Mouse (Mus musculus) natural killer cell, adult 2 months (primary cell): ENCODE results near the gene A1cf.

Source experiments
- DNase-seq, 2 experiments: peaks; one replicate each; pipeline ENCODE4 v3.0.0; 2022; ENCODE audit warnings: low spot score in 2 of 2

Gene A1cf

GRCm38 (mm10) chr19:31868521-31868920 is at the start of gene A1cf:
A1cf (plus strand) TSS chr19:31868764.
- no peak for DNase-seq

GRCm38 (mm10) chr19:31834250-31834649 is 34.3 kb upstream of the A1cf start:
- DNase-seq = peak in 1 of 2 experiments; percentile 2

- DNase-seq = no peak
These were observed 6.7 kb upstream of the A1cf start for GRCm38 (mm10) chr19:31861909-31862308.

GRCm38 (mm10) chr19:31862512-31863249 is 5.9 kb upstream of the A1cf start:
- DNase-seq = no peak

GRCm38 (mm10) chr19:31865451-31865850 is 3.1 kb upstream of the A1cf start:
- no peak for DNase-seq

GRCm38 (mm10) chr19:31868076-31868475 is 488 bp upstream of the A1cf start:
- DNase-seq = no peak

GRCm38 (mm10) chr19:31868971-31869370 is 407 bp downstream of the A1cf start:
- DNase-seq = no peak

GRCm38 (mm10) chr19:31871377-31871776 is 2.8 kb downstream of the A1cf start:
- DNase-seq = no peak

- no peak for DNase-seq
These were observed 9.4 kb downstream of the A1cf start for GRCm38 (mm10) chr19:31877968-31878367.

GRCm38 (mm10) chr19:31884594-31884993 is 16.0 kb downstream of the A1cf start:
- DNase-seq = no peak

- no peak for DNase-seq
These were observed 18.7 kb downstream of the A1cf start for GRCm38 (mm10) chr19:31887275-31887674.

- no peak for DNase-seq
These were observed 21.4 kb downstream of the A1cf start for GRCm38 (mm10) chr19:31889988-31890387.

GRCm38 (mm10) chr19:31891001-31891893 is 22.7 kb downstream of the A1cf start:
- DNase-seq = no peak

GRCm38 (mm10) chr19:31895971-31896370 is 27.4 kb downstream of the A1cf start:
- DNase-seq = no peak

- DNase-seq = no peak
These were observed 28.1 kb downstream of the A1cf start for GRCm38 (mm10) chr19:31896711-31897110.

- DNase-seq = no peak
These were observed 37.1 kb downstream of the A1cf start for GRCm38 (mm10) chr19:31905671-31906070.

- peak; percentile 21 to 34 for DNase-seq
These were observed 41.9 kb downstream of the A1cf start for GRCm38 (mm10) chr19:31910423-31910822.

GRCm38 (mm10) chr19:31913946-31914345 is 45.4 kb downstream of the A1cf start:
- DNase-seq = no peak

GRCm38 (mm10) chr19:31920357-31920756 is 51.8 kb downstream of the A1cf start:
- DNase-seq = no peak

- DNase-seq = no peak
These were observed 53.3 kb downstream of the A1cf start for GRCm38 (mm10) chr19:31921852-31922251.

- DNase-seq = no peak
These were observed 55.2 kb downstream of the A1cf start for GRCm38 (mm10) chr19:31923615-31924352.
